Mouse (Mus musculus) embryonic facial prominence, embryonic 15.5 days (tissue): ENCODE results near the gene Gars. TPM values are rescaled to one million over a fixed set of nuclear protein-coding genes. Genes with fewer than 3 reads are reported as not detected.
A peak's percentile ranks its signal among the peaks of the same experiment; 100 is the strongest.

ENCODE experiments used
- ATAC-seq: fragments of 200-750 bp; cut with Nextera tagmentation; 2 replicates; pipeline ENCODE4 v1.8.0; 2017; ENCODE audit warnings: low read depth, moderate TSS enrichment; ENCODE audit not compliant: insufficient number of reproducible peaks, low FRiP score, low TSS enrichment
- H3K27ac ChIP-seq: fragments of 300-500 bp; sonication (generic); replicated peaks from 2 replicates; pipeline ENCODE4 v1.5.1; 2015; ENCODE audit warnings: mild to moderate bottlenecking, inconsistent platforms
- H3K27me3 ChIP-seq: fragments of 300-500 bp; sonication (generic); 2 replicates; pipeline ENCODE4 v1.6.1; 2015; ENCODE audit warnings: inconsistent platforms
- H3K36me3 ChIP-seq: fragments of 300-500 bp; sonication (generic); 2 replicates; pipeline ENCODE4 v1.6.1; 2015; ENCODE audit warnings: mild to moderate bottlenecking, inconsistent platforms
- H3K4me1 ChIP-seq: fragments of 300-500 bp; sonication (generic); 2 replicates; pipeline ENCODE4 v1.6.1; 2015; ENCODE audit warnings: inconsistent platforms
- H3K4me2 ChIP-seq: fragments of 300-500 bp; sonication (generic); replicated peaks from 2 replicates; pipeline ENCODE4 v1.6.1; 2015; ENCODE audit warnings: mild to moderate bottlenecking, inconsistent platforms
- H3K4me3 ChIP-seq: fragments of 300-500 bp; sonication (generic); replicated peaks from 2 replicates; pipeline ENCODE4 v1.5.1; 2015; ENCODE audit warnings: mild to moderate bottlenecking, inconsistent platforms
- H3K9ac ChIP-seq: fragments of 300-500 bp; sonication (generic); 2 replicates; pipeline ENCODE4 v1.6.1; 2015; ENCODE audit warnings: inconsistent platforms
- H3K9me3 ChIP-seq: fragments of 300-500 bp; sonication (generic); replicated peaks from 2 replicates; pipeline ENCODE4 v1.6.1; 2016; ENCODE audit warnings: inconsistent platforms
- WGBS: fragments of 180-500 bp; shearing (Covaris S2); methylation state at CpG from one replicate; pipeline ENCODE4 v1.1.7; 2015; 5-methylcytosine and 5-hydroxymethylcytosine counted together
- polyA plus RNA-seq: library from polyadenylated mRNA; unstranded; fragments of >200 nt; fragmentation: Nextera tagmentation; extraction: Ambion mirVana; gene quantifications from 2 replicates; pipeline ENCODE4 v1.2.1, GENCODE M21; 2015

Gars gene
- polyA plus RNA-seq, 1 experiment from 2014 or later, result 131 TPM

- Histone ChIP-seq H3K4me1 (peaks cover 9% of the 10 kb centered on the region), H3K4me2 (peak overlapping the region; percentile 78), H3K27me3 (no peaks in the 10 kb centered on the region; the same call in 1 of the 2 replicates), H3K36me3 (no peaks in the 10 kb centered on the region), H3K9ac (peak overlapping the region; percentile 97), H3K9me3 (no peaks in the 10 kb centered on the region), H3K4me3 (peak overlapping the region; percentile 97), H3K27ac (peak overlapping the region; percentile 92)
- WGBS, result 2% methylated on average over 12 of the region's 12 CpGs
- 0 out of 2 replicates have a peak, but pooled peaks have one; percentile 20 for ATAC-seq
Measured at GRCm38 (mm10) chr6:55038671-55039445, 1.1 kb downstream of the Gars start.

DNA sequence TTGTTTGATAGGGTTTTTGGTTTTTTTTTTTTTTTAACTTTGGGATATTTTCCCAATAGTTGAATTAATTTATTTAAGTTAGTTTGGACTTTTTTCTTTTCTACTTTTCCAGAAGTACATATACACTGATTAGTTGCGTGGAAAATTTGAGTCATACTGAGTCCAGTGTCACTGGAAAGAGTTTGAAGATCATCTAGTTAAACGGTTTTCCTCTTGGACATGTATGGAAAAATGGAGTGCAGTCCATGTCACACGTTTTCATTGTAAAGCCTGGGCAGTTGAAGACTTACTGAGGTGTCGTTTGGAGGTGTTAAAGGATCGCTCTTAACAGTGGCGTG is 1.6 kb downstream of the Gars start:
- Histone ChIP-seq H3K4me1 (peaks cover 9% of the 10 kb centered on the region), H3K4me3 (peak overlapping the region; percentile 97; the same call in 1 of the 2 replicates), H3K9ac (no peak overlapping the region), H3K36me3 (no peaks in the 10 kb centered on the region), H3K9me3 (no peaks in the 10 kb centered on the region), H3K27ac (no peak overlapping the region), H3K4me2 (peak overlapping the region; percentile 78), H3K27me3 (no peaks in the 10 kb centered on the region)
- ATAC-seq, result no peak
- 77% methylated on average over 6 of the region's 6 CpGs for WGBS

DNA sequence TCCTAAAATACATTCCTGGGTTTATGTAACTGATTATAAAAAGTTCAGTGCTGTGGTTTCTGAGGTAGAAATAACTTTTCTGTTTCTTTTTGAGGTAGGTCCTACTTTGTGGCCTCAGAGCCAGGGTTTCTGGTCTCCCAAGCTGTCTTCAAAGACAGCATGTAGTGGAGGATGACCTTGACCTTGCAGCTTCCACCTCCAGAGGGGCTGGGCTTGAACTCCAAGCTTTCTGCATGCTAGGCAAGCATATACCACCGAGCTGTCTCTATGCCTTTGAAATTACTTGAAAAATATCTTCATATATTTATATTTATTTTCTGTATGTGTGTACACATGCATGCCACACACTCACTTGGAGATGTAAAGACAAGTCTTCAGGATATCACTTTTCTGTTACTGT is 2.2 kb downstream of the Gars start:
- Histone ChIP-seq H3K4me1 (peaks cover 11% of the 10 kb centered on the region), H3K4me2 (no peak overlapping the region), H3K36me3 (no peaks in the 10 kb centered on the region), H3K9ac (no peak overlapping the region), H3K9me3 (no peaks in the 10 kb centered on the region), H3K27ac (no peak overlapping the region), H3K27me3 (no peaks in the 10 kb centered on the region), H3K4me3 (no peak overlapping the region)
- 59% methylated on average over 1 of the region's 1 CpGs for WGBS
- no peak for ATAC-seq

GRCm38 (mm10) chr6:55043206-55043605 is 5.4 kb downstream of the Gars start:
- Histone ChIP-seq H3K4me2 (no peak overlapping the region), H3K4me1 (peaks cover 12% of the 10 kb centered on the region), H3K27me3 (no peaks in the 10 kb centered on the region), H3K36me3 (peaks cover 13% of the 10 kb centered on the region), H3K9me3 (no peaks in the 10 kb centered on the region), H3K4me3 (no peak overlapping the region), H3K27ac (no peak overlapping the region), H3K9ac (no peak overlapping the region)
- ATAC-seq, result no peak
- WGBS, result 76% methylated on average over 8 of the region's 8 CpGs

- no peak overlapping the region for H3K4me3 ChIP-seq
- 64% methylated on average over 5 of the region's 5 CpGs for WGBS
- no peak overlapping the region for H3K9ac ChIP-seq
- no peak for ATAC-seq
- no peaks in the 10 kb centered on the region for H3K27me3 ChIP-seq
- peaks cover 21% of the 10 kb centered on the region for H3K36me3 ChIP-seq
- H3K27ac ChIP-seq, result no peak overlapping the region
- H3K9me3 ChIP-seq, result no peaks in the 10 kb centered on the region
- H3K4me2 ChIP-seq, result no peak overlapping the region
- peaks cover 3% of the 10 kb centered on the region; the same call in 1 of the 2 replicates for H3K4me1 ChIP-seq
Measured at GRCm38 (mm10) chr6:55044542-55044941, 6.7 kb downstream of the Gars start.

DNA sequence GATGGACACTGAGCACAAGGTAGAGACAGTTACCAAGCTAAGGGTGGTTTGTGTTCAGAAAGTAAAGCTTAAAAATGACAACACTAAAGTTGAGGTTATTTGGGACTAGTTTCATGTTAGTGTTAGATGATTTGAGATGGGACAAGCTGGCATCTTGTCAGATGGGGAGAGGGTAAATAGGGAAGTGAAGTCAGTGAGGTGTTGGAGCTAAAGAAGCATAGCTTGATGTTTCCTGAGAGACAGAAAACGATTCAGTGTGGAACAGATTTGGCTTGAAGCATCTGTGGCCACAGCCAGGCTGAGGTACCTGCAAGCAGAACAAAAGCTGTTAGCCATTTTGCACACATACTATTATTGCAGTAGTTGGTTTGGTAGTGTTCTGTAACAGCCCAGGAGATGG is 7.5 kb downstream of the Gars start:
- no peak overlapping the region for H3K9ac ChIP-seq
- peaks cover 28% of the 10 kb centered on the region for H3K36me3 ChIP-seq
- H3K4me3 ChIP-seq, result no peak overlapping the region
- 0 out of 2 replicates have a peak, but pooled peaks cover 3% of the 10 kb centered on the region for H3K4me1 ChIP-seq
- H3K4me2 ChIP-seq, result no peak overlapping the region
- no peak for ATAC-seq
- no peaks in the 10 kb centered on the region for H3K9me3 ChIP-seq
- 41% methylated on average over 1 of the region's 1 CpGs for WGBS
- H3K27me3 ChIP-seq, result no peaks in the 10 kb centered on the region
- no peak overlapping the region for H3K27ac ChIP-seq

DNA sequence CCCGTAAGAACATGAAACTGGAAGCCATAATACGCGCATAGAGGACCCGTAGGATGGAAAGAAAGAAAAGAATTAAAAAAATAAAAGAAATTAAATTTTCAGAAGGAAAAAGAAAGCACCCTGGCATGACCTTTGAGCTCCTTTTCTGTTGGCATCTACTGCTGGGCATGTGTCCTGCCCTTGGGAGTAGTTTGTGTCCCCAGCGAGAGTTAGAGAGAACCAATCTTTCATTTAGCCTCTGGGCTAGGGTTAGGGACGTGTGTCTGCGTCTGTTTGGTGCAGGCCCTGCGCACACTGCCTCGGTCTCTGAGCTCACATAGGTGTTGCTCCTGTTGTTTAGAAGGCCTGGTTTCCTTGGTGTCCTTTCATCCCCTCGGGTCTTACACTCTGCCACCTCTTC is 11.4 kb downstream of the Gars start:
- no peaks in the 10 kb centered on the region for H3K27me3 ChIP-seq
- no peak overlapping the region for H3K9ac ChIP-seq
- H3K4me1 ChIP-seq, result 0 out of 2 replicates have a peak, but pooled peaks cover 3% of the 10 kb centered on the region
- no peaks in the 10 kb centered on the region for H3K9me3 ChIP-seq
- 88% methylated on average over 10 of the region's 10 CpGs for WGBS
- no peak overlapping the region for H3K4me3 ChIP-seq
- ATAC-seq, result no peak
- H3K36me3 ChIP-seq, result peaks cover 52% of the 10 kb centered on the region
- H3K4me2 ChIP-seq, result no peak overlapping the region
- no peak overlapping the region for H3K27ac ChIP-seq

GRCm38 (mm10) chr6:55054491-55054890 is 16.7 kb downstream of the Gars start:
- H3K9me3 ChIP-seq, result no peaks in the 10 kb centered on the region
- no peak overlapping the region for H3K4me3 ChIP-seq
- ATAC-seq, result no peak
- H3K4me1 ChIP-seq, result no peaks in the 10 kb centered on the region
- peaks cover 68% of the 10 kb centered on the region for H3K36me3 ChIP-seq
- no peak overlapping the region for H3K4me2 ChIP-seq
- WGBS, result 90% methylated on average over 4 of the region's 4 CpGs
- H3K9ac ChIP-seq, result no peak overlapping the region
- H3K27ac ChIP-seq, result no peak overlapping the region
- H3K27me3 ChIP-seq, result no peaks in the 10 kb centered on the region

DNA sequence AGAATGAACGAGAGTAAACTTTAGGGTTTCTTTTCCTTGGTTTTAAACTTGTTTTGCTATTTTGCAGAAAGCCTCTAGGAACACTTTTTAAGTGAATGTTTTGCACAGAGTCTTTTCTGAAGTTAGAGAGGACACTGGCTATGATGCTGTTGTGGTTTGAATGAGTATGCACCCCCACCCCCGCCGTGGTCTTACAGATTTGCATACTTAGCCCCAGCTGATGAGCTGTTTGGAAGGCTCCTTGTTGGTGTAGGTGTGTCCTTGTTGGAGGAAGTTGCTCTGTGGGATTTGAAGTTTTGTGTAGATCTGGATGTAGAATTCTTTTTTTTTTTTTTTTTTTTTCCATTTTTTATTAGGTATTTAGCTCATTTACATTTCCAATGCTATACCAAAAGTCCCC is 19.6 kb downstream of the Gars start:
- ATAC-seq, result no peak

GRCm38 (mm10) chr6:55060241-55060825 is 22.5 kb downstream of the Gars start:
- H3K4me1 ChIP-seq, result no peaks in the 10 kb centered on the region
- H3K9ac ChIP-seq, result no peak overlapping the region
- no peaks in the 10 kb centered on the region for H3K27me3 ChIP-seq
- peaks cover 80% of the 10 kb centered on the region for H3K36me3 ChIP-seq
- WGBS, result 84% methylated on average over 7 of the region's 7 CpGs
- H3K9me3 ChIP-seq, result no peaks in the 10 kb centered on the region
- no peak overlapping the region for H3K4me2 ChIP-seq
- no peak overlapping the region for H3K4me3 ChIP-seq
- no peak for ATAC-seq
- no peak overlapping the region for H3K27ac ChIP-seq

More for the DNA sequence above, 19.6 kb downstream of the Gars start:
- Histone ChIP-seq H3K36me3 (peaks cover 78% of the 10 kb centered on the region), H3K27ac (no peak overlapping the region), H3K9me3 (no peaks in the 10 kb centered on the region), H3K4me2 (no peak overlapping the region), H3K4me1 (no peaks in the 10 kb centered on the region), H3K27me3 (no peaks in the 10 kb centered on the region), H3K4me3 (no peak overlapping the region), H3K9ac (no peak overlapping the region)
- WGBS, result 89% methylated on average over 3 of the region's 3 CpGs

GRCm38 (mm10) chr6:55061328-55061727 is 23.5 kb downstream of the Gars start:
- H3K27me3 ChIP-seq, result no peaks in the 10 kb centered on the region
- no peak overlapping the region for H3K27ac ChIP-seq
- no peak overlapping the region for H3K9ac ChIP-seq
- no peak for ATAC-seq
- H3K4me2 ChIP-seq, result no peak overlapping the region
- H3K4me1 ChIP-seq, result no peaks in the 10 kb centered on the region
- peaks cover 79% of the 10 kb centered on the region for H3K36me3 ChIP-seq
- H3K4me3 ChIP-seq, result no peak overlapping the region
- 89% methylated on average over 11 of the region's 11 CpGs for WGBS
- no peaks in the 10 kb centered on the region for H3K9me3 ChIP-seq
